Mouse (Mus musculus) erythroblast, adult 5-6 weeks (primary cell): ENCODE results near the gene Gpr173. TPM values are rescaled to one million over a fixed set of nuclear protein-coding genes. Genes with fewer than 3 reads are reported as not detected.
"Not testable (repeated sequence)": the region's sequence is repeated elsewhere in the genome, so short reads cannot be mapped to it uniquely, and the experiment has no call there.

Experiments
- ATAC-seq: replicated peaks from 2 replicates; pipeline ENCODE4 v1.8.0; 2016; ENCODE audit warnings: moderate number of reproducible peaks, mild to moderate bottlenecking, moderate TSS enrichment, inconsistent platforms; ENCODE audit not compliant: poor library complexity, low FRiP score, severe bottlenecking
- total RNA-seq, 2 experiments: library from RNA; stranded (forward) in 1 of 2; stranded (reverse) in 1 of 2; fragments of 150-400 nt in 1 of 2; fragments of 200-764, 138-1000 nt in 1 of 2; gene quantifications; 2 replicates each; pipeline versions ENCODE4 v1.2.3 to v1.2.4; 2015 to 2017; ENCODE audit warnings: low replicate concordance in 2 of 2

Gene Gpr173
- not detected in 2 replicates for total RNA-seq (2015; ENCODE audit: low replicate concordance)
- total RNA-seq (2017; ENCODE audit: low replicate concordance), result not detected in 2 replicates

DNA sequence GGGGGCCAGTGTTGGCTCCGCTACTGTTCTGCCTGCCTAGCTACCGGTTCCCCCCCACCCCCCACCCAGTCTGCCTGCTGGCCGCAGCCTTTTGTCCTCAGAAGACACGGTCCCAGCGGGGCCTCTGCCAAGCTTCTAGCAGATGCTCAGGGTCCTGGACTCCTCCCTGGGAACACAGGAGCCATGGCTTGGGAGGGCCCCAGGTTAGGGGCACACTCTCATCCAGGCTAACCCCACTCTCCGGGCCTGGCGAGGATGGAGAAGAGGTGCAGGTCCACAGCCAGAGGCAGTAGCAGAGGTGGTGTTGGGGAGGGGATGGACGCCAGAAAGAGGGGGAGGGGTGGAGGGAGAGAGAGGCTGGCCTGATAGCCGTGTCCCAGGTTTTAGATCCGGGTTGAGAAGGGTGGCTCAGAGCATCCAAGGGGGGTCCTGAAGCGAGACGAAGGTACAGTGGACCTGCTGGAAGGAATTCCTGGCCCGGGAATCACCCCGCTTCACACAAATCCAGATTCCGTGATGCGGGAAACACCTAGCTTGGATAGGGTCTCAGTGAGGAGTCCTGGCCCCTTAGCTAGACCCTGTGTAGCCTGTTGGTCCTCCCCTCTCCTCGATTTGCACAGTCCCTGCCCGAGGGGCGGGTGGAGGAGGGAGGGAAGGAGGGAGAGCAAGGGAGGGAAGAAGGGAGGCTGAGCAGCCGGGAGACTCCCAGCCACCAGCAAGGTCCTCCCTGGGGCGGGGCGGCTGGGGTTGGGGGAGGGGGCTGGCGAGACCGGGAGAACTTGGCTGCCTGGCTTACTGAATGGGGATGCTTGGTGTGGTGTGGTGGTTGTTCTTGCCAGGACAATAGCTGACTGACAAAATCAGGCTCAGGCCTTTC lies at the start of gene Gpr173:
Gene Gpr173, minus strand, starts transcription at position 308 of the 877 bp plus-strand sequence.
- ATAC-seq, result no peak

DNA sequence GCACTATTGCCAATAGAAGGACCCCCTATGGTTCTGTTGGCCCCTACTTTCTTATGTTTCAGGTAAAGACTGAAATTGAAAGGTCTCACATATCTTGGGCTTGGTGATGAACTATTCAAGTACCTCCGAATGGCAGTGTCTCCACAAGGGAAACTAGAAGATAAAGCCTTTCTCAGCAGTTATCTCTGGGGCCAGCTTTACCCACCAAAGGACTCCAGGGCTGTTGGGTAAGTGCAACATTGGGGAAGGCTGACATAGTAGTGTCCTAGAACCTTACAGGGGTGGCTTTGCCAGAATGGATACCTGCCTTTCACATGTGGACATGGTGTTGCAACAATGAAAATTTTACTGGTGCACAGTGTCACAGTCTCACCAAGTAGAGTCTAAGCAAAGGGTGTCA lies 34.7 kb upstream of the Gpr173 start:
- no peak for ATAC-seq

DNA sequence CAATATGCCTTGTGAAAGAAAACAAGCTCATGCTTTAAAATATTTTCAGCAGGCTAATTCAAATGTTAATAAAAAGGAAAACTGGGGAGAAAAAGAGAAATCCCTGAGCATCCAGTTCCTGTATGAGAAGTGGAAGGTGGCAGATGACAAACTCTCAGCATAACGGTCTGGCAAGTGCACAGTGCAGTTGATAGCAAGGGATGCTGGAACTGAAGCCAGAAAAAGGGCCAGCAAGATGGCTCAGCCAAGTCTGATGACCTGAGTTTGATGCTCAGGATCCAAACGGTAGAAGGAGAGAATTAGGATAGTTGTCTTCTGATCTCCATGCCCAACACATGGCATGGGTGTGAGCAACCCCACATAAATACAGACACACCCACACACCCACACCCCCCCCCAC lies 31.6 kb upstream of the Gpr173 start:
- no peak for ATAC-seq

GRCm38 (mm10) chrX:152368054-152368396 lies 479 bp downstream of the Gpr173 start:
- no peak for ATAC-seq

DNA sequence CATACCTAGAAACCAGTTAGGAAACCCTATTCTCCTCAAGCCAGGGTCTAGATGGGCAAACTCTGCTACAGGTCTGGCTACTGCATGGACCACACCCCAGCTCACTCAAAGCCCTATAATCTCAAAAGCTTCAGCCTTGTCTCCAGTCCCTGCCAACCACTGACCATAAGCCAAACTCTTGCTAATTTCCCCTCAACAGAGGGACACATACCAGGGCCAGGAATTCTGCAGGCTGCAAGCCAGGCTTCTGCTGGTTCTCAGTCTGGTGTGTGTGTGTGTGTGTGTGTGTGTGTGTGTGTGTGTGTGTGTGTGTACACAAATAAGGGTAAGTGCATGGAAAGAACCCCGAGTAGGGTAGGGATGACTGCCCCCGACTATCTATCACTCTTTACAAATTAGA lies 2.1 kb downstream of the Gpr173 start:
- ATAC-seq, result no peak

GRCm38 (mm10) chrX:152352553-152353153 lies 15.9 kb downstream of the Gpr173 start:
- peak; percentile 84 for ATAC-seq

DNA sequence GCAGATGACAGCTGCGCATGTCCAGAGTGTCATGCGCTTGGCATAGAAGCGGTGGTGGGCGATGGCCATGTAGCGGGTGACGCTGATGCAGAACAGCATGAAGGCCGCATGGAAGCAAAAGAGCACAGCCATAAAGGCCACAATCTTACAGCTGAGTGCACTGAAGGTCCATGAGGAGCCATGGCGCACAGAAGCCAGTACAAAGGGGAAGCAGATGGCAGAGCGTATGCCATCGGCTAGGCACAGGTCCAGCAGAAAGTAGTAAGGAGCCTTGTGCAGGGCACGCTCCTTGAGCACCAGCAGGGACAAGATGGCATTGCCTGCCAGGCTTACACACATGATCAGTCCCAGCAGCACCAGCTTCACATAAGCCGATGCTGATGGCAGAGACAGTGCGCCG lies 21.5 kb downstream of the Gpr173 start:
- ATAC-seq, result no peak

DNA sequence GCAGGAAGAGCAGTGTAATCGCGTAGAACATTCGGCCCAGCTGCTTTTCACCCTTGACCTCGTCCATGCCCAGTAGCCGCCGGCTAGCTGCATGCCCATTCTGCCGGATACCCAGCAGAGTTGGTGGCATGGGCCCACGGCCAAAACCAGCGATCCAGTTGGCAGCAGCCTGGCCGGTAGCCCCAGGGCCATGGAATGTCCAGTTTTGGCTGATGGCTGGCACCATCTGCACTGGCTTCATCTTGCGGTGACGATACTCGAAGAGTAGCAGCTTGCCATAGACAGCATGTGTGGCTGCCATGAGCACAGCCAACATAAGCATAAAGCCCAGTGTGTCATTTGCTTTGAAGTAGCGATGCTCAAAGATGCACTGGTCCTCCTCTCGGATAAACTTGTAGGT lies 21.9 kb downstream of the Gpr173 start:
- ATAC-seq, result no peak

DNA sequence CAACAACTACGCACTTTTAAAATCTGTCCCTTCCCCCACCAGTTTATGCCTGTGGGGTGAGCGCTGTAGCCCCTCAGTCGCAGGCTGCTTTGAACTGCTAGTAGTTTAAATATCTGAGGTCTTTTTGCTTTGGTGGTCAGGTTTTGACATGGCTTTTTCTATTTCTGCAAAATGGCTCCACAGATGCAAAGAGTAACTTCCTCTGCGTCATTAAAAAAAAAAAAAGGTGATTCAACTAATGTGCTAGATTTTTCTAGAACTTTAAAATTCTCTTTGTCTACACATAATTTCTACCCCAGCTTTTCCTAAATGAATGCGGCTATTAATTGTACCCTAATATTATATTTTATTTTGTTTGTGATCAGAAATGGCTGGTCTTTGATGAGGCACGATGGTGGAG lies 25.6 kb downstream of the Gpr173 start:
- ATAC-seq, result no peak

GRCm38 (mm10) chrX:152342358-152342901 lies 26.1 kb downstream of the Gpr173 start, which contains the start of gene Tspyl2:
Gene Tspyl2 (minus strand): TSS chrX:152342425.
- peak; percentile 100 for ATAC-seq

DNA sequence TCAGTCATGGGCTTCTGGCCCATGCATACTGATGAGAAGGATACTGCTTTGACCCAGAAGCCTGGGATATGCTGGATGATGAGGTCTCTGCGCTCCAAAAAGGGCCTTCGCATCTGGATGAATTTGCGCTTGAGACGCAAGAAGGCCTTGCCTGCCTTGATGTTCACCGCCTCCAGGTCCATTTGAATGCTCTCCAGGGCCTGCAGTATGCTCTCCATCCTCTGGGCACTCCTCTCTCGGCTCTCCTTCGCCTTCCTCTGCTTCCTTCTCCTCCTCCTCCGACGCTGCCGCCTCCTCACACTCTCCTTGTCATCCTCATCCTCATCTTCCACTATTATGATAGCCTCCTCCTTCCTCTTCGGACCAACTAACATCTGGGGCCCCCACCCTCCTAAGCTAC lies 27.0 kb downstream of the Gpr173 start:
- ATAC-seq, result no peak

GRCm38 (mm10) chrX:152336546-152337332 lies 31.8 kb downstream of the Gpr173 start:
- ATAC-seq, result peak; percentile 83

GRCm38 (mm10) chrX:152336123-152336522 lies 32.4 kb downstream of the Gpr173 start:
- ATAC-seq, result not testable (repeated sequence)

GRCm38 (mm10) chrX:152329400-152329799 lies 39.1 kb downstream of the Gpr173 start:
- not testable (repeated sequence) for ATAC-seq

GRCm38 (mm10) chrX:152327689-152328052 lies 40.8 kb downstream of the Gpr173 start:
- peak; percentile 37; the same call in 1 of the 2 replicates for ATAC-seq

DNA sequence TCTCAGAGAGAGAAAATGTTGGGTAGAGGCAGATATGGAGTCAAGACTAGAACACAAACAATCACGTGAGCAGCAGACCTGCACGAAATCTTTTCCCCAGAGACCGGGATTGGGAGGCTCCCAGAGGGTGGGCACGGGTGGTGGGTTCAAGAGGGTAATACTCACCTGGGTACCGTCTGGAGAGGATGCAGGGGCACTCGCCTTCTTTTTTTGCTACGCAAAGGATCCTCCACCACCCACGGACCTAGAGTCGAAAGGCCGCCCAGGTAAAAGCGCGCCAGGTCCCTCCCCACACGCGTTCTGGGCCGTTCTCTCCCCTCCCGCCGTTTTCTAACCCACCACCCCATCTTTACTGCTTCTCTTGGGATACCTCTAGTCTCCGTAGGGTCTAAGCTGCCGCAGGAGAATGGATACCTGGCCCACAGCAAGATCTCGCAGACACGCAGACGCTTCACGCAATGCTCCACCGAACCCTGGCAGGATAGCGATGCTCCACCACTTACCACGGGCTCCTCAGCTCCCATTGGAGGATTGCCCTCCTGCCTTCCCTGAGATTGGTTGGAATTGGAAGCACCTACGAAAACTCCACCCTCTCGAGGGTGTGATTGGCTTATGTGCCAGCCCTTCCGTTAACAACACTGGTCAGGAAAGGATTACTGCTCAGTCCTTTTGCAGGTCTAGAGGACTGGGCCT lies 41.4 kb downstream of the Gpr173 start, which contains the start of gene Kantr:
Gene Kantr, minus strand, starts transcription at position 500 of the 693 bp plus-strand sequence.
- ATAC-seq, result peak; percentile 100

DNA sequence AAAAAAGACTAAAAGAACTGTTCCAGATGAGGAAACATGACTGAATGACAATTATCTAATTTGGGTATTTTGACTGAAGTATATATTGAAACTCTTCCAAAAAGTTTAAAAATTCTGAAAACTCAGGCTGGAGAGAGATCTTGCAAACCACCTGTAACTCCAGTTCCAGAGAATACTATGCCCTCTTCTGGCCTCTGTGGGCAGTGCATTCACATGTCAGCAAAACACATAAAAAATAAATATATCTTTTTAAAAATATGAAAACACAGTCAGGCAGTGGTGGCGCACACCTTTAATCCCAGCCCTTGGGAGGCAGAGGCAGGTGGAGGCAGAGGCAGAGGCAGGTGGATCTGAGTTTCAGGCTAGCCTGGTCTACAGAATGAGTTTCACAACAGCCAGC lies 44.9 kb downstream of the Gpr173 start:
- no peak for ATAC-seq

GRCm38 (mm10) chrX:152322776-152323175 lies 45.7 kb downstream of the Gpr173 start:
- no peak for ATAC-seq

GRCm38 (mm10) chrX:152320535-152320934 lies 48.0 kb downstream of the Gpr173 start:
- ATAC-seq, result no peak
